Mouse (Mus musculus): ENCODE measurements around the gene Cphx1. TPM values are rescaled to one million over a fixed set of nuclear protein-coding genes. Genes with fewer than 3 reads are reported as not detected.
"Not testable (repeated sequence)": the region's sequence is repeated elsewhere in the genome, so short reads cannot be mapped to it uniquely, and the experiment has no call there.

The Cphx1 gene
- polyA plus RNA-seq (2015; fragmentation: Nextera tagmentation; extraction: Ambion mirVana) = not detected in 2 replicates

- not testable (repeated sequence) for H3K4me3 ChIP-seq; H3K4me1 ChIP-seq (replicated peaks); H3K9ac ChIP-seq; H3K9me3 ChIP-seq (replicated peaks); H3K4me2 ChIP-seq; ATAC-seq (replicated peaks; ENCODE audit: insufficient number of reproducible peaks, insufficient read depth, low FRiP score, low read depth); H3K27me3 ChIP-seq; H3K36me3 ChIP-seq; H3K27ac ChIP-seq
- WGBS = no CpG with 5 or more reads among the region's 8 CpGs
Measured at GRCm38 (mm10) chr14:25938004-25938403, at the start of gene Cphx1. Gene Cphx1, plus strand, starts transcription at chr14:25938304.

- H3K4me1 ChIP-seq (replicated peaks); H3K4me2 ChIP-seq; H3K4me3 ChIP-seq; H3K27me3 ChIP-seq; H3K36me3 ChIP-seq; H3K9me3 ChIP-seq (replicated peaks); H3K27ac ChIP-seq; H3K9ac ChIP-seq: not testable (repeated sequence)
- 0 out of 2 replicates have a peak, but pooled peaks have one; percentile 10 for ATAC-seq (replicated peaks; ENCODE audit: insufficient number of reproducible peaks, insufficient read depth, low FRiP score, low read depth)
- WGBS = no CpG with 5 or more reads among the region's 3 CpGs
Measured at GRCm38 (mm10) chr14:25894566-25894965, 43.5 kb upstream of the Cphx1 start.

GRCm38 (mm10) chr14:25895686-25896085 lies 42.4 kb upstream of the Cphx1 start:
- no CpG with 5 or more reads among the region's 7 CpGs for WGBS
- H3K9me3 ChIP-seq (replicated peaks) = not testable (repeated sequence)

GRCm38 (mm10) chr14:25903000-25903399 lies 35.1 kb upstream of the Cphx1 start, which contains the start of gene Plac9a:
Gene Plac9a, minus strand, starts transcription at chr14:25903100.
- H3K4me1 ChIP-seq (replicated peaks); H3K4me3 ChIP-seq; H3K9ac ChIP-seq; H3K4me2 ChIP-seq; H3K9me3 ChIP-seq (replicated peaks); ATAC-seq (replicated peaks; ENCODE audit: insufficient number of reproducible peaks, insufficient read depth, low FRiP score, low read depth); H3K36me3 ChIP-seq; H3K27me3 ChIP-seq; H3K27ac ChIP-seq: not testable (repeated sequence)
- no CpG with 5 or more reads among the region's 10 CpGs for WGBS

More at GRCm38 (mm10) chr14:25895686-25896085, 42.4 kb upstream of the Cphx1 start:
- not testable (repeated sequence) for H3K4me1 ChIP-seq (replicated peaks); ATAC-seq (replicated peaks; ENCODE audit: insufficient number of reproducible peaks, insufficient read depth, low FRiP score, low read depth); H3K27me3 ChIP-seq; H3K9ac ChIP-seq; H3K36me3 ChIP-seq; H3K4me3 ChIP-seq; H3K27ac ChIP-seq; H3K4me2 ChIP-seq

- not testable (repeated sequence) for H3K27ac ChIP-seq; H3K27me3 ChIP-seq; H3K4me2 ChIP-seq; H3K4me1 ChIP-seq (replicated peaks); H3K4me3 ChIP-seq; H3K9ac ChIP-seq; ATAC-seq (replicated peaks; ENCODE audit: insufficient number of reproducible peaks, insufficient read depth, low FRiP score, low read depth); H3K36me3 ChIP-seq; H3K9me3 ChIP-seq (replicated peaks)
- 80% methylated on average over 1 of the region's 5 CpGs for WGBS
Measured at GRCm38 (mm10) chr14:25905243-25905642, 32.9 kb upstream of the Cphx1 start.

- ATAC-seq (replicated peaks; ENCODE audit: insufficient number of reproducible peaks, insufficient read depth, low FRiP score, low read depth); H3K27ac ChIP-seq; H3K36me3 ChIP-seq; H3K9ac ChIP-seq; H3K4me3 ChIP-seq; H3K9me3 ChIP-seq (replicated peaks); H3K27me3 ChIP-seq; H3K4me1 ChIP-seq (replicated peaks); H3K4me2 ChIP-seq: not testable (repeated sequence)
- no CpG with 5 or more reads among the region's 9 CpGs for WGBS
Measured at GRCm38 (mm10) chr14:25907272-25907671, 30.8 kb upstream of the Cphx1 start.

GRCm38 (mm10) chr14:25908976-25909375 lies 29.1 kb upstream of the Cphx1 start:
- H3K4me2 ChIP-seq; ATAC-seq (replicated peaks; ENCODE audit: insufficient number of reproducible peaks, insufficient read depth, low FRiP score, low read depth); H3K27me3 ChIP-seq; H3K27ac ChIP-seq; H3K4me1 ChIP-seq (replicated peaks); H3K4me3 ChIP-seq; H3K9me3 ChIP-seq (replicated peaks); H3K9ac ChIP-seq; H3K36me3 ChIP-seq: not testable (repeated sequence)
- WGBS = no CpG with 5 or more reads among the region's 8 CpGs

- H3K4me3 ChIP-seq; H3K27ac ChIP-seq; H3K4me2 ChIP-seq; ATAC-seq (replicated peaks; ENCODE audit: insufficient number of reproducible peaks, insufficient read depth, low FRiP score, low read depth); H3K36me3 ChIP-seq; H3K9me3 ChIP-seq (replicated peaks); H3K27me3 ChIP-seq; H3K9ac ChIP-seq; H3K4me1 ChIP-seq (replicated peaks): not testable (repeated sequence)
- WGBS = no CpG with 5 or more reads among the region's 5 CpGs
Measured at GRCm38 (mm10) chr14:25918427-25919170, 19.5 kb upstream of the Cphx1 start.

- not testable (repeated sequence) for H3K4me2 ChIP-seq; H3K9me3 ChIP-seq (replicated peaks); H3K4me3 ChIP-seq; H3K9ac ChIP-seq; H3K27ac ChIP-seq; H3K4me1 ChIP-seq (replicated peaks); H3K27me3 ChIP-seq; H3K36me3 ChIP-seq
- WGBS = no CpG with 5 or more reads among the region's 44 CpGs
- peak; percentile 39; the same call in 1 of the 2 replicates for ATAC-seq (replicated peaks; ENCODE audit: insufficient number of reproducible peaks, insufficient read depth, low FRiP score, low read depth)
Measured at GRCm38 (mm10) chr14:25926814-25927561, 11.1 kb upstream of the Cphx1 start.

- H3K4me3 ChIP-seq; H3K36me3 ChIP-seq; H3K27ac ChIP-seq; H3K9me3 ChIP-seq (replicated peaks); ATAC-seq (replicated peaks; ENCODE audit: insufficient number of reproducible peaks, insufficient read depth, low FRiP score, low read depth); H3K4me1 ChIP-seq (replicated peaks); H3K4me2 ChIP-seq; H3K27me3 ChIP-seq; H3K9ac ChIP-seq: not testable (repeated sequence)
- no CpG with 5 or more reads among the region's 10 CpGs for WGBS
Measured at GRCm38 (mm10) chr14:25927562-25927881, 10.6 kb upstream of the Cphx1 start, which contains the start of gene Tmem254a. Gene Tmem254a, minus strand, starts transcription at chr14:25927672.

GRCm38 (mm10) chr14:25936867-25937630 lies 1.1 kb upstream of the Cphx1 start:
- H3K27ac ChIP-seq; H3K4me3 ChIP-seq; H3K9me3 ChIP-seq (replicated peaks); ATAC-seq (replicated peaks; ENCODE audit: insufficient number of reproducible peaks, insufficient read depth, low FRiP score, low read depth); H3K36me3 ChIP-seq; H3K4me2 ChIP-seq; H3K9ac ChIP-seq; H3K27me3 ChIP-seq; H3K4me1 ChIP-seq (replicated peaks): not testable (repeated sequence)
- no CpG with 5 or more reads among the region's 5 CpGs for WGBS

Measured in heart, embryonic 15.5 days (tissue).